Mouse (Mus musculus) MEL (cell line): ENCODE measurements around the gene Dync1li2.

Experiments
- CTCF ChIP-seq, 3 experiments: IDR thresholded peaks in 2 of 3; conservative IDR thresholded peaks in 1 of 3; 2 replicates each; pipeline ENCODE4 v1.5.1; 2011 to 2012; ENCODE audit warnings: low read length in 3 of 3, low read depth in 2 of 3, mild to moderate bottlenecking in 2 of 3, improper control_type of control experiment in 1 of 3, inconsistent platforms in 1 of 3, mixed read lengths in 1 of 3, moderate library complexity in 1 of 3; ENCODE audit not compliant: control insufficient read depth in 1 of 3, insufficient read depth in 1 of 3, poor library complexity in 1 of 3, severe bottlenecking in 1 of 3
- EP300 ChIP-seq, 2 experiments: IDR thresholded peaks; 2 replicates each; pipeline ENCODE4 v1.6.1; 2011; ENCODE audit warnings: improper control_type of control experiment in 2 of 2, low read length in 2 of 2, low read depth in 1 of 2, mild to moderate bottlenecking in 1 of 2
- ETS1 ChIP-seq: IDR thresholded peaks from 2 replicates; pipeline ENCODE4 v1.6.1; 2012; ENCODE audit warnings: low read depth, mild to moderate bottlenecking, inconsistent platforms, low read length, improper control_type of control experiment, moderate library complexity
- MAFK ChIP-seq: IDR thresholded peaks from 2 replicates; pipeline ENCODE4 v1.6.1; 2011; ENCODE audit warnings: low read depth, mild to moderate bottlenecking, low read length, improper control_type of control experiment, borderline replicate concordance
- MXI1 ChIP-seq: IDR thresholded peaks from 2 replicates; pipeline ENCODE4 v1.6.1; 2011; ENCODE audit warnings: mild to moderate bottlenecking, low read depth, low read length, improper control_type of control experiment
- POLR2A ChIP-seq, 2 experiments: IDR thresholded peaks; 2 replicates each; pipeline ENCODE4 v1.6.1; 2011 to 2012; ENCODE audit warnings: low read length in 2 of 2, mild to moderate bottlenecking in 2 of 2, control low read depth in 1 of 2, improper control_type of control experiment in 1 of 2, low read depth in 1 of 2, moderate library complexity in 1 of 2; ENCODE audit not compliant: control insufficient read depth in 1 of 2, insufficient read depth in 1 of 2, poor library complexity in 1 of 2

DNA sequence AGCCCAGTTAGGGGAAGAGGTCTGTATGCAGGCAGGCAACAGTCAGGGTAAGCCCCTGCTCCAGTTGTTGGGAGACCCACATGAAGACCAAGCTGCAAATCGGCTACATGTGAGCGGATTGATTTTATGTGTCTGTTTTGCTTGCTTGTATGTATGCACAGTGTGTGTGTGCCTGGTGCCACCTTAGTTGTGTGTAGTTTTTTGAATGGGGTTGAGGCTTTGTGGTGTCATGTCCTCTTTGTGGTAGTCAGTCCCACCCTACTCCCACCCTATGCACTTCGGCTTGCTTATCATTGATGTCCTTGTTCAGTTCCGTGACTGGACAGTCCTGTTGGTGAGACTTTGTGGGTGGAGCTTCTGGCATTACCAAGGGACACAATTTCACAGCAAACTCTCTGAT, 29.1 kb downstream of the Dync1li2 start:
- TF ChIP-seq ETS1 (no peak), EP300 (IDR thresholded peaks at IDR 0.05; ENCODE audit: low read depth in 1 of 2, low read length in 2 of 2) (no peak), MXI1 (no peak), MAFK (no peak), CTCF (IDR thresholded peaks at IDR 0.05 in 2 of 3, conservative IDR thresholded peaks at IDR 0.05 in 1 of 3; ENCODE audit: control insufficient read depth in 1 of 3, insufficient read depth in 1 of 3, low read depth in 2 of 3, low read length in 3 of 3, poor library complexity in 1 of 3, severe bottlenecking in 1 of 3) (no peak), POLR2A (IDR thresholded peaks at IDR 0.05; ENCODE audit: control insufficient read depth in 1 of 2, insufficient read depth in 1 of 2, low read depth in 1 of 2, low read length in 2 of 2, poor library complexity in 1 of 2) (no peak)
